Mouse (Mus musculus) thymus, adult 2 months (tissue): ENCODE measurements around the gene Gm5148. TPM values are rescaled to one million over a fixed set of nuclear protein-coding genes. Genes with fewer than 3 reads are reported as not detected.

ENCODE experiments used
- DNase-seq: peaks from one replicate; pipeline ENCODE4 v3.0.0; 2021
- H3K27ac ChIP-seq: fragments of 200-500 bp; 2 replicates; pipeline ENCODE4 v1.5.1; 2012; ENCODE audit warnings: low read length, control low read depth; ENCODE audit not compliant: control insufficient read depth, insufficient read depth
- H3K27me3 ChIP-seq: fragments of 200-500 bp; 2 replicates; pipeline ENCODE4 v1.6.1; 2012; ENCODE audit warnings: mild to moderate bottlenecking, low read length, moderate library complexity, mixed read lengths; ENCODE audit not compliant: control insufficient read depth, insufficient read depth
- H3K36me3 ChIP-seq: fragments of 200-500 bp; 2 replicates; pipeline ENCODE4 v1.6.1; 2012; ENCODE audit warnings: mild to moderate bottlenecking, low read length, moderate library complexity; ENCODE audit not compliant: control insufficient read depth, insufficient read depth
- H3K4me1 ChIP-seq: fragments of 200-500 bp; replicated peaks from 2 replicates; pipeline ENCODE4 v1.6.1; 2012; ENCODE audit warnings: low read length; ENCODE audit not compliant: control insufficient read depth, insufficient read depth
- H3K4me3 ChIP-seq: fragments of 200-500 bp; 2 replicates; pipeline ENCODE4 v1.5.1; 2012; ENCODE audit warnings: mild to moderate bottlenecking, low read length, control low read depth, moderate library complexity; ENCODE audit not compliant: control insufficient read depth, insufficient read depth
- CTCF ChIP-seq: fragments of 200-500 bp; IDR thresholded peaks from 2 replicates; pipeline ENCODE4 v1.5.1; 2012; ENCODE audit warnings: mild to moderate bottlenecking, control low read depth, low read length, moderate library complexity, borderline replicate concordance; ENCODE audit not compliant: control insufficient read depth, poor library complexity, insufficient read depth; ENCODE audit errors: extremely low read depth
- POLR2A ChIP-seq: fragments of 200-500 bp; IDR thresholded peaks from 2 replicates; pipeline ENCODE4 v1.6.1; 2012; ENCODE audit warnings: mild to moderate bottlenecking, low read length, control low read depth, moderate library complexity; ENCODE audit not compliant: control insufficient read depth, poor library complexity, insufficient read depth; ENCODE audit errors: extremely low read depth
- WGBS: fragments of 180-500 bp; shearing (Covaris S2); methylation state at CpG from one replicate; pipeline ENCODE4 v1.1.7; 2018; 5-methylcytosine and 5-hydroxymethylcytosine counted together
- polyA plus RNA-seq: library from polyadenylated mRNA; depleted of rRNA; stranded (reverse); fragments of >200 nt; gene quantifications from 2 replicates; pipeline ENCODE4 v1.2.3, GENCODE M21; 2012; rRNA removed

Gene Gm5148
- polyA plus RNA-seq, 1 experiment, result 1.5 TPM

GRCm38 (mm10) chr3:37667736-37668135, 56.6 kb downstream of the Gm5148 start:
- H3K36me3 ChIP-seq, result no peaks in the 10 kb centered on the region
- no peaks in the 10 kb centered on the region for H3K27me3 ChIP-seq
- H3K4me3 ChIP-seq, result no peak overlapping the region
- DNase-seq, result no peak
- no peak for TF ChIP-seq POLR2A
- no peak for TF ChIP-seq CTCF
- WGBS, result 39% methylated on average over 7 of the region's 7 CpGs
- H3K27ac ChIP-seq, result no peak overlapping the region
- no peaks in the 10 kb centered on the region for H3K4me1 ChIP-seq

- H3K4me1 ChIP-seq, result no peaks in the 10 kb centered on the region
- no peak for DNase-seq
- no peak overlapping the region for H3K27ac ChIP-seq
- no peak overlapping the region for H3K4me3 ChIP-seq
- 34% methylated on average over 2 of the region's 2 CpGs for WGBS
- H3K27me3 ChIP-seq, result no peaks in the 10 kb centered on the region
- TF ChIP-seq CTCF, result no peak
- no peaks in the 10 kb centered on the region for H3K36me3 ChIP-seq
Observed at GRCm38 (mm10) chr3:37667119-37667467, 57.2 kb downstream of the Gm5148 start.

GRCm38 (mm10) chr3:37666291-37667118, 57.8 kb downstream of the Gm5148 start:
- H3K4me1 ChIP-seq, result no peaks in the 10 kb centered on the region
- TF ChIP-seq POLR2A, result no peak
- TF ChIP-seq CTCF, result no peak
- no peaks in the 10 kb centered on the region for H3K36me3 ChIP-seq
- no peak for DNase-seq
- 45% methylated on average over 9 of the region's 9 CpGs for WGBS
- H3K27ac ChIP-seq, result no peak overlapping the region
- no peaks in the 10 kb centered on the region for H3K27me3 ChIP-seq
- no peak overlapping the region for H3K4me3 ChIP-seq

Other genes with a start within 250 kb of the Gm5148 start
- 10.0 and 12.7 TPM in 2 replicates for gene Spry1, start 84.5 kb downstream of the Gm5148 start, polyA plus RNA-seq